Mouse (Mus musculus) CH12.LX (cell line): Measurements from ENCODE around the gene Aldh6a1. TPM values are rescaled to one million over a fixed set of nuclear protein-coding genes. Genes with fewer than 3 reads are reported as not detected.

Experiments
- DNase-seq: peaks from one replicate; pipeline ENCODE4 v3.0.0-alpha.2; 2013; ENCODE audit errors: extremely low read depth
- H3K27ac ChIP-seq: 2 replicates; pipeline ENCODE4 v1.5.1; 2012; ENCODE audit warnings: low read depth, mild to moderate bottlenecking, control low read depth, moderate library complexity; ENCODE audit not compliant: insufficient read depth
- H3K27me3 ChIP-seq: replicated peaks from 2 replicates; pipeline ENCODE3; 2012; ENCODE audit warnings: inconsistent platforms
- H3K36me3 ChIP-seq, 2 experiments: replicated peaks in 1 of 2; 2 replicates each; pipeline versions ENCODE3 to v1.6.1; 2012; ENCODE audit warnings: inconsistent platforms in 1 of 2, low read length in 1 of 2, mild to moderate bottlenecking in 1 of 2, mixed read lengths in 1 of 2, moderate library complexity in 1 of 2; ENCODE audit not compliant: control insufficient read depth in 1 of 2, insufficient read depth in 1 of 2
- H3K4me1 ChIP-seq, 2 experiments: 2 replicates each; pipeline ENCODE4 v1.6.1; 2012; ENCODE audit warnings: inconsistent platforms in 1 of 2, moderate library complexity in 1 of 2; ENCODE audit not compliant: insufficient read depth in 2 of 2, control insufficient read depth in 1 of 2
- H3K4me2 ChIP-seq: 2 replicates; pipeline ENCODE4 v1.6.1; 2012; ENCODE audit warnings: low read depth, mild to moderate bottlenecking, control low read depth; ENCODE audit not compliant: poor library complexity, insufficient read depth, severe bottlenecking
- H3K4me3 ChIP-seq, 3 experiments: fragments of 150-350 bp in 1 of 3; sonication (generic) in 1 of 3; replicated peaks in 1 of 3; 2 replicates each; pipeline versions ENCODE3 to v1.5.1; 2011 to 2012; ENCODE audit warnings: low read depth in 2 of 3, low read length in 2 of 3, mild to moderate bottlenecking in 2 of 3, moderate library complexity in 2 of 3, control low read depth in 1 of 3, improper control_type of control experiment in 1 of 3, inconsistent platforms in 1 of 3, mixed read lengths in 1 of 3; ENCODE audit not compliant: poor library complexity in 1 of 3
- H3K79me2 ChIP-seq: replicated peaks from 2 replicates; pipeline ENCODE4 v1.6.1; 2012; ENCODE audit warnings: mild to moderate bottlenecking, moderate library complexity; ENCODE audit not compliant: control insufficient read depth, poor library complexity, insufficient read depth, severe bottlenecking; ENCODE audit errors: extremely low read depth
- H3K9ac ChIP-seq: 2 replicates; pipeline ENCODE4 v1.6.1; 2012; ENCODE audit warnings: low read depth, mild to moderate bottlenecking, control low read depth, moderate library complexity; ENCODE audit not compliant: insufficient read depth
- H3K9me3 ChIP-seq: replicated peaks from 2 replicates; pipeline ENCODE3; 2012; ENCODE audit warnings: low read length, inconsistent platforms, mixed read lengths
- CHD1 ChIP-seq: IDR thresholded peaks from 2 replicates; pipeline ENCODE4 v1.6.1; 2012; ENCODE audit warnings: low read depth, low read length, improper control_type of control experiment, inconsistent platforms
- CTCF ChIP-seq, 2 experiments: IDR thresholded peaks in 1 of 2; conservative IDR thresholded peaks in 1 of 2; 2 replicates each; pipeline ENCODE4 v1.5.1; 2011 to 2012; ENCODE audit warnings: low read depth in 2 of 2, low read length in 2 of 2, improper control_type of control experiment in 1 of 2, inconsistent platforms in 1 of 2, mild to moderate bottlenecking in 1 of 2, moderate library complexity in 1 of 2
- EP300 ChIP-seq: IDR thresholded peaks from 2 replicates; pipeline ENCODE4 v1.6.1; 2011; ENCODE audit warnings: low read length, improper control_type of control experiment
- ETS1 ChIP-seq: conservative IDR thresholded peaks from 2 replicates; pipeline ENCODE4 v1.6.1; 2012; ENCODE audit warnings: low read depth, mild to moderate bottlenecking, inconsistent platforms, low read length, improper control_type of control experiment, moderate library complexity
- GABPA ChIP-seq: IDR thresholded peaks from 2 replicates; pipeline ENCODE4 v1.6.1; 2012; ENCODE audit warnings: low read depth, low read length, improper control_type of control experiment, inconsistent platforms; ENCODE audit not compliant: insufficient replicate concordance
- HCFC1 ChIP-seq: IDR thresholded peaks from 2 replicates; pipeline ENCODE4 v1.6.1; 2012; ENCODE audit warnings: low read depth, mild to moderate bottlenecking, inconsistent platforms, low read length, improper control_type of control experiment
- IRF4 ChIP-seq: IDR thresholded peaks from 2 replicates; pipeline ENCODE4 v1.6.1; 2014; ENCODE audit warnings: low read depth, mild to moderate bottlenecking, inconsistent platforms, low read length, improper control_type of control experiment
- JUND ChIP-seq: conservative IDR thresholded peaks from 2 replicates; pipeline ENCODE4 v1.6.1; 2011; ENCODE audit warnings: low read depth, low read length, improper control_type of control experiment
- MAFK ChIP-seq: IDR thresholded peaks from 2 replicates; pipeline ENCODE4 v1.6.1; 2011; ENCODE audit warnings: low read length, improper control_type of control experiment; ENCODE audit not compliant: insufficient replicate concordance
- MAX ChIP-seq: IDR thresholded peaks from 2 replicates; pipeline ENCODE4 v1.6.1; 2011; ENCODE audit warnings: low read length, improper control_type of control experiment
- MXI1 ChIP-seq: IDR thresholded peaks from 2 replicates; pipeline ENCODE4 v1.6.1; 2011; ENCODE audit warnings: mild to moderate bottlenecking, low read depth, low read length, improper control_type of control experiment
- NELFE ChIP-seq: IDR thresholded peaks from 2 replicates; pipeline ENCODE4 v1.6.1; 2011; ENCODE audit warnings: low read depth, low read length, improper control_type of control experiment
- PAX5 ChIP-seq: IDR thresholded peaks from 2 replicates; pipeline ENCODE4 v1.6.1; 2012; ENCODE audit warnings: low read length, inconsistent platforms, mixed read lengths
- POLR2AphosphoS2 ChIP-seq: IDR thresholded peaks from 2 replicates; pipeline ENCODE4 v1.6.1; 2011; ENCODE audit warnings: low read depth, low read length, improper control_type of control experiment
- RAD21 ChIP-seq: IDR thresholded peaks from 2 replicates; pipeline ENCODE4 v1.6.1; 2011; ENCODE audit warnings: low read depth, mild to moderate bottlenecking, low read length, improper control_type of control experiment, moderate library complexity
- SMC3 ChIP-seq: IDR thresholded peaks from 2 replicates; pipeline ENCODE4 v1.6.1; 2011; ENCODE audit warnings: low read depth, low read length, improper control_type of control experiment
- USF1 ChIP-seq: IDR thresholded peaks from 2 replicates; pipeline ENCODE4 v1.6.1; 2014; ENCODE audit warnings: low read depth, mild to moderate bottlenecking, inconsistent platforms, low read length, improper control_type of control experiment
- ZKSCAN1 ChIP-seq: IDR thresholded peaks from 2 replicates; pipeline ENCODE4 v1.6.1; 2012; ENCODE audit warnings: low read depth, inconsistent platforms, low read length, improper control_type of control experiment, borderline replicate concordance
- ZNF384 ChIP-seq: IDR thresholded peaks from 2 replicates; pipeline ENCODE4 v1.6.1; 2012; ENCODE audit warnings: low read depth, low read length, improper control_type of control experiment, inconsistent platforms
- dilution Hi-C: fragments of 300-500 bp; cut with MboI; formaldehyde crosslinking; loops from 2 replicates; pipeline ENCODE4 v1.14.3; 2020; ENCODE audit warnings: low sequenced_read_pairs; ENCODE audit not compliant: extremely low pct_unique_long_range_greater_than_20kb, extremely low pct_ligation_motif_present
- in situ Hi-C: fragments of 300-500 bp; cut with MboI; formaldehyde crosslinking; loops from 3 replicates; pipeline ENCODE4 v1.14.3; 2019; ENCODE audit warnings: low sequenced_read_pairs, low pct_ligation_motif_present, low pct_unique_long_range_greater_than_20kb, mixed read lengths
- polyA plus RNA-seq: library from polyadenylated mRNA; unstranded; fragments of >175 nt; gene quantifications from 2 replicates; pipeline ENCODE4 v1.2.1, GENCODE M21; 2012; ENCODE audit warnings: low read depth; ENCODE audit not compliant: insufficient read length
- total RNA-seq, 2 experiments: library from RNA; depleted of rRNA; stranded (reverse); fragments of 300-350 nt in 1 of 2; fragments of >200 nt in 1 of 2; gene quantifications; 2 replicates each; pipeline ENCODE4 v1.2.3; 2012 to 2014

Gene Aldh6a1
- total and polyA plus RNA-seq, 3 experiments: 1.6 to 4.6 (median 2.2) TPM

GRCm38 (mm10) chr12:84450351-84450717 is 470 bp downstream of the Aldh6a1 start:
- dilution Hi-C loops (no loop called here), in situ Hi-C loops (no loop called here)
- H3K9me3 ChIP-seq: no peaks in the 10 kb centered on the region
- H3K27ac ChIP-seq: no peak overlapping the region
- H3K4me3 ChIP-seq: peak overlapping the region; percentile 71 to 83 (median 79)
- peak; percentile 18 for DNase-seq
- peaks cover 5 to 16% of the 10 kb centered on the region in 2 experiments for H3K36me3 ChIP-seq
- H3K9ac ChIP-seq: peak overlapping the region; percentile 40
- peak overlapping the region; percentile 91 for H3K4me2 ChIP-seq
- H3K4me1 ChIP-seq: peaks cover 0 to 31% of the 10 kb centered on the region in 2 experiments; a peak in 2 of 4 replicates
- TF ChIP-seq IRF4: no peak
- TF ChIP-seq RAD21: no peak
- no peak for TF ChIP-seq MAFK
- no peak for TF ChIP-seq CHD1
- TF ChIP-seq USF1: no peak
- no peak for TF ChIP-seq POLR2AphosphoS2
- peaks cover 5% of the 10 kb centered on the region for H3K27me3 ChIP-seq
- H3K79me2 ChIP-seq: peaks cover 19% of the 10 kb centered on the region

- Histone ChIP-seq H3K36me3 (peaks cover 5 to 12% of the 10 kb centered on the region in 2 experiments), H3K27ac (no peak overlapping the region), H3K4me3 (peak overlapping the region in 2 of 3 experiments; percentile 71 to 83), H3K9ac (no peak overlapping the region), H3K4me1 (peaks cover 0 to 31% of the 10 kb centered on the region in 2 experiments; a peak in 2 of 4 replicates), H3K9me3 (no peaks in the 10 kb centered on the region), H3K27me3 (peaks cover 6% of the 10 kb centered on the region), H3K4me2 (peak overlapping the region; percentile 91; the same call in 1 of the 2 replicates), H3K79me2 (peaks cover 19% of the 10 kb centered on the region)
- TF ChIP-seq JUND (no peak), CHD1 (no peak), SMC3 (no peak), EP300 (no peak), RAD21 (no peak), MAX (no peak), NELFE (no peak), ETS1 (no peak), CTCF (conservative IDR thresholded peaks at IDR 0.05 in 1 of 2, IDR thresholded peaks at IDR 0.05 in 1 of 2; ENCODE audit: low read depth in 2 of 2, low read length in 2 of 2) (no peak), ZNF384 (no peak), GABPA (no peak), ZKSCAN1 (no peak), PAX5 (no peak), IRF4 (no peak), MXI1 (no peak), HCFC1 (no peak)
- dilution Hi-C loops: no loop called here
- no peak for DNase-seq
- in situ Hi-C loops: no loop called here
Observed at GRCm38 (mm10) chr12:84449887-84450286, 917 bp downstream of the Aldh6a1 start.
